Mouse (Mus musculus) right cerebral cortex, postnatal 25 days (tissue): Measurements from ENCODE around the gene Nrap.
"Not testable (repeated sequence)": the region's sequence is repeated elsewhere in the genome, so short reads cannot be mapped to it uniquely, and the experiment has no call there.

Experiments used
- DNase-seq: peaks from one replicate; pipeline ENCODE4 v3.0.0; 2022

Nrap gene

GRCm38 (mm10) chr19:56364563-56364962 lies 25.3 kb downstream of the Nrap start:
- no peak for DNase-seq

- DNase-seq = no peak
Observed at GRCm38 (mm10) chr19:56363721-56364460, 25.9 kb downstream of the Nrap start.

GRCm38 (mm10) chr19:56358890-56359289 lies 30.9 kb downstream of the Nrap start:
- no peak for DNase-seq

GRCm38 (mm10) chr19:56357374-56357708 lies 32.5 kb downstream of the Nrap start:
- DNase-seq = not testable (repeated sequence)

- DNase-seq = peak; percentile 51
Observed at GRCm38 (mm10) chr19:56356480-56357373, 33.1 kb downstream of the Nrap start.

GRCm38 (mm10) chr19:56355201-56355600 lies 34.6 kb downstream of the Nrap start:
- DNase-seq = no peak

GRCm38 (mm10) chr19:56353689-56354088 lies 36.1 kb downstream of the Nrap start:
- no peak for DNase-seq

GRCm38 (mm10) chr19:56349295-56349694 lies 40.5 kb downstream of the Nrap start:
- no peak for DNase-seq

GRCm38 (mm10) chr19:56346750-56347149 lies 43.1 kb downstream of the Nrap start:
- no peak for DNase-seq

GRCm38 (mm10) chr19:56346016-56346415 lies 43.8 kb downstream of the Nrap start:
- DNase-seq = no peak

- no peak for DNase-seq
Observed at GRCm38 (mm10) chr19:56343869-56344563, 45.8 kb downstream of the Nrap start.

GRCm38 (mm10) chr19:56342006-56342405 lies 47.8 kb downstream of the Nrap start:
- no peak for DNase-seq

- DNase-seq = no peak
Observed at GRCm38 (mm10) chr19:56336826-56337225, 53.0 kb downstream of the Nrap start.

- no peak for DNase-seq
Observed at GRCm38 (mm10) chr19:56336321-56336720, 53.5 kb downstream of the Nrap start.

- DNase-seq = no peak
Observed at GRCm38 (mm10) chr19:56326243-56326855, 63.5 kb downstream of the Nrap start.

GRCm38 (mm10) chr19:56325676-56326075 lies 64.2 kb downstream of the Nrap start:
- no peak for DNase-seq

GRCm38 (mm10) chr19:56321303-56321920 lies 68.4 kb downstream of the Nrap start:
- DNase-seq = no peak

GRCm38 (mm10) chr19:56320186-56320860 lies 69.5 kb downstream of the Nrap start:
- DNase-seq = no peak

- DNase-seq = no peak
Observed at GRCm38 (mm10) chr19:56319629-56320028, 70.2 kb downstream of the Nrap start.

GRCm38 (mm10) chr19:56319219-56319618 lies 70.6 kb downstream of the Nrap start:
- no peak for DNase-seq

- DNase-seq = no peak
Observed at GRCm38 (mm10) chr19:56316531-56316930, 73.3 kb downstream of the Nrap start.

- DNase-seq = no peak
Observed at GRCm38 (mm10) chr19:56300835-56301234, 89.0 kb downstream of the Nrap start.
